Mouse (Mus musculus) bone marrow, adult 2 months (tissue): Measurements from ENCODE around the gene Cc2d1a.

Source experiments
- CTCF ChIP-seq: fragments of 200-500 bp; IDR thresholded peaks from 2 replicates; pipeline ENCODE4 v1.5.1; 2011; ENCODE audit warnings: low read length, control low read depth; ENCODE audit not compliant: control insufficient read depth, insufficient read depth
- POLR2A ChIP-seq: fragments of 200-500 bp; IDR thresholded peaks from 2 replicates; pipeline ENCODE4 v1.6.1; 2011; ENCODE audit warnings: low read depth, mild to moderate bottlenecking, control low read depth, low read length, borderline replicate concordance; ENCODE audit not compliant: control insufficient read depth

- TF ChIP-seq CTCF (no peak), POLR2A (no peak)
Observed at GRCm38 (mm10) chr8:84127202-84127901, 20.4 kb downstream of the Cc2d1a start.
